Mouse (Mus musculus) MN1 (cell line): ENCODE data around the gene Srsf10.
A peak's percentile ranks its signal among the peaks of the same experiment; 100 is the strongest.

ENCODE experiments used
- DNase-seq: peaks from one replicate; pipeline ENCODE4 v3.0.0-alpha.2; 2016; ENCODE audit warnings: low spot score

Srsf10 gene

GRCm38 (mm10) chr4:135855536-135856222, at the start of gene Srsf10:
Gene Srsf10, plus strand, starts transcription at chr4:135855747.
- peak; percentile 99 for DNase-seq

GRCm38 (mm10) chr4:135814896-135815295, 40.7 kb upstream of the Srsf10 start:
- DNase-seq, result no peak

GRCm38 (mm10) chr4:135816905-135817622, 38.5 kb upstream of the Srsf10 start:
- no peak for DNase-seq

- DNase-seq, result no peak
Observed at GRCm38 (mm10) chr4:135818366-135818765, 37.2 kb upstream of the Srsf10 start.

- DNase-seq, result peak; percentile 35
Observed at GRCm38 (mm10) chr4:135819826-135820526, 35.6 kb upstream of the Srsf10 start.

- no peak for DNase-seq
Observed at GRCm38 (mm10) chr4:135821772-135822171, 33.8 kb upstream of the Srsf10 start.

GRCm38 (mm10) chr4:135823298-135823697, 32.2 kb upstream of the Srsf10 start:
- no peak for DNase-seq

GRCm38 (mm10) chr4:135824254-135824653, 31.3 kb upstream of the Srsf10 start:
- DNase-seq, result no peak

- peak; percentile 61 for DNase-seq
Observed at GRCm38 (mm10) chr4:135828491-135828890, 27.1 kb upstream of the Srsf10 start.

- DNase-seq, result no peak
Observed at GRCm38 (mm10) chr4:135832070-135832469, 23.5 kb upstream of the Srsf10 start.

- DNase-seq, result no peak
Observed at GRCm38 (mm10) chr4:135833301-135834123, 22.0 kb upstream of the Srsf10 start.

- no peak for DNase-seq
Observed at GRCm38 (mm10) chr4:135834124-135834717, 21.3 kb upstream of the Srsf10 start.

- DNase-seq, result no peak
Observed at GRCm38 (mm10) chr4:135838925-135839292, 16.6 kb upstream of the Srsf10 start.

GRCm38 (mm10) chr4:135839293-135840011, 16.1 kb upstream of the Srsf10 start:
- DNase-seq, result no peak

GRCm38 (mm10) chr4:135844400-135844799, 11.1 kb upstream of the Srsf10 start:
- no peak for DNase-seq

GRCm38 (mm10) chr4:135847581-135847980, 8.0 kb upstream of the Srsf10 start:
- no peak for DNase-seq

GRCm38 (mm10) chr4:135850411-135851095, 5.0 kb upstream of the Srsf10 start:
- DNase-seq, result no peak

GRCm38 (mm10) chr4:135851942-135852341, 3.6 kb upstream of the Srsf10 start:
- DNase-seq, result no peak

- DNase-seq, result no peak
Observed at GRCm38 (mm10) chr4:135853987-135854546, 1.5 kb upstream of the Srsf10 start.

- no peak for DNase-seq
Observed at GRCm38 (mm10) chr4:135854630-135855029, 917 bp upstream of the Srsf10 start.
